Mouse (Mus musculus) midbrain, postnatal 0 days (tissue): Measurements from ENCODE around the gene Slain2. TPM values are rescaled to one million over a fixed set of nuclear protein-coding genes. Genes with fewer than 3 reads are reported as not detected.

ENCODE experiments used
- ATAC-seq: fragments of 200-750 bp; cut with Nextera tagmentation; 2 replicates; pipeline ENCODE4 v1.8.0; 2017; ENCODE audit warnings: moderate number of reproducible peaks, mild to moderate bottlenecking, moderate TSS enrichment, moderate library complexity; ENCODE audit not compliant: low FRiP score
- DNase-seq: peaks from one replicate; pipeline ENCODE4 v3.0.0-alpha.2; 2015; ENCODE audit warnings: low spot score
- H3K27ac ChIP-seq: fragments of 300-500 bp; sonication (generic); 2 replicates; pipeline ENCODE4 v1.5.1; 2014; ENCODE audit warnings: low read depth, mild to moderate bottlenecking, low read length, mixed read lengths
- H3K27me3 ChIP-seq: fragments of 300-500 bp; sonication (generic); 2 replicates; pipeline ENCODE4 v1.6.1; 2014; ENCODE audit warnings: low read length, control low read depth, mixed read lengths; ENCODE audit not compliant: insufficient read depth
- H3K36me3 ChIP-seq: fragments of 300-500 bp; sonication (generic); 2 replicates; pipeline ENCODE4 v1.6.1; 2014; ENCODE audit warnings: low read length, control low read depth, mixed read lengths; ENCODE audit not compliant: insufficient read depth
- H3K4me1 ChIP-seq: fragments of 300-500 bp; sonication (generic); 2 replicates; pipeline ENCODE4 v1.6.1; 2014; ENCODE audit warnings: mild to moderate bottlenecking, control low read depth, antibody characterized with exemption, low read length, mixed read lengths; ENCODE audit not compliant: insufficient read depth
- H3K4me2 ChIP-seq: fragments of 300-500 bp; sonication (generic); 2 replicates; pipeline ENCODE4 v1.6.1; 2014; ENCODE audit warnings: low read depth, mild to moderate bottlenecking, low read length, mixed read lengths; ENCODE audit not compliant: poor library complexity, severe bottlenecking
- H3K4me3 ChIP-seq: fragments of 300-500 bp; sonication (generic); 2 replicates; pipeline ENCODE4 v1.5.1; 2014; ENCODE audit warnings: low read depth, mild to moderate bottlenecking, low read length, moderate library complexity
- H3K9ac ChIP-seq: fragments of 300-500 bp; sonication (generic); replicated peaks from 2 replicates; pipeline ENCODE4 v1.6.1; 2014; ENCODE audit warnings: mild to moderate bottlenecking, low read length, moderate library complexity, mixed read lengths; ENCODE audit not compliant: poor library complexity, severe bottlenecking
- H3K9me3 ChIP-seq: fragments of 300-500 bp; sonication (generic); 2 replicates; pipeline ENCODE4 v1.6.1; 2016; ENCODE audit warnings: low read length, control low read depth
- CTCF ChIP-seq: IDR thresholded peaks from 2 replicates; pipeline ENCODE4 v1.5.1; 2016; ENCODE audit warnings: antibody characterized with exemption, mild to moderate bottlenecking
- WGBS: fragments of 180-500 bp; shearing (Covaris S2); extraction: QIAGEN DNeasy Blood & Tissue Kit; methylation state at CpG from one replicate; pipeline ENCODE4 v1.1.7; 2014; 5-methylcytosine and 5-hydroxymethylcytosine counted together
- polyA plus RNA-seq: library from polyadenylated mRNA; unstranded; fragments of >200 nt; fragmentation: Nextera tagmentation; extraction: Ambion mirVana; gene quantifications from 2 replicates; pipeline ENCODE4 v1.2.1, GENCODE M21; 2015
- total RNA-seq: library from RNA; depleted of rRNA; stranded (reverse); fragments of >200 nt; gene quantifications from 2 replicates; pipeline ENCODE4 v1.2.3, GENCODE M21; 2014; rRNA removed

The Slain2 gene
- total and polyA plus RNA-seq, 2 experiments from 2014 or later: 10.8 to 42.2 TPM

- Histone ChIP-seq H3K9ac (no peak overlapping the region), H3K36me3 (no peaks in the 10 kb centered on the region), H3K9me3 (no peaks in the 10 kb centered on the region), H3K4me1 (no peaks in the 10 kb centered on the region), H3K4me3 (no peak overlapping the region), H3K27me3 (no peaks in the 10 kb centered on the region), H3K27ac (no peak overlapping the region), H3K4me2 (no peak overlapping the region)
- 34% methylated on average over 9 of the region's 9 CpGs for WGBS
- TF ChIP-seq CTCF: no peak
- DNase-seq (no peak), ATAC-seq (no peak)
Observed at GRCm38 (mm10) chr5:73014745-73015144, 100.6 kb downstream of the Slain2 start.

DNA sequence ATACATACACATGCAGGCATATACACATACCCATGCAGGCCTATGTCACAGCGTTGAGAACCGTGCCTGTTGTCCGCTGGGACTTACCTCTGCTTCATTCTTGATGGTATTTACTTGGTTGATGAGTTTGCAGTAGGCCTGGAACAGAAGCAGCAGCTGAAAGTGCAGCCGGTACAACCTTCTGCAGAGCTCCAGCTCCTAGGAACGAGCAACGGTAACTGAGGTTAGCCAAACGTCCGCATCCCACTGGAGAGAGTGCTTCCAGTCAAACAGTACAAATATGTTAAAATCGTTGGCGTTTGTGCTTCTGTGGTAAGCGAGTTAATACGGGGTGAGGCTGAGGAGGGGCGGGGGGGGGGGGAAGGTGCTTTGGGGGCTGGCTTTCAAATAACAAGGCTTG lies 109.7 kb downstream of the Slain2 start:
- H3K36me3 ChIP-seq: peaks cover 23% of the 10 kb centered on the region
- no peak for ATAC-seq
- H3K4me2 ChIP-seq: no peak overlapping the region
- no peak overlapping the region for H3K27ac ChIP-seq
- no peak overlapping the region for H3K9ac ChIP-seq
- no peaks in the 10 kb centered on the region for H3K4me1 ChIP-seq
- no peak for TF ChIP-seq CTCF
- H3K9me3 ChIP-seq: no peaks in the 10 kb centered on the region
- WGBS: 94% methylated on average over 13 of the region's 13 CpGs
- no peak for DNase-seq
- no peak overlapping the region for H3K4me3 ChIP-seq
- H3K27me3 ChIP-seq: no peaks in the 10 kb centered on the region

Other genes with a start within 250 kb of the Slain2 start
- gene Txk, start 161.5 kb upstream of the Slain2 start, total RNA-seq: 0.05 TPM in 1 of 2 replicates, not detected in the other
- 0.14 and 0.15 TPM in 2 replicates for gene Txk, start 161.5 kb upstream of the Slain2 start, polyA plus RNA-seq
- gene Tec, start 45.8 kb upstream of the Slain2 start, total RNA-seq: 3.9 and 5.4 TPM in 2 replicates
- gene Tec, start 45.8 kb upstream of the Slain2 start, polyA plus RNA-seq: 2.3 TPM in 2 replicates
- not detected in 2 replicates for gene Gm10135, start 60.4 kb downstream of the Slain2 start, total RNA-seq
- not detected in 2 replicates for gene Gm10135, start 60.4 kb downstream of the Slain2 start, polyA plus RNA-seq
- gene Slc10a4, start 92.6 kb downstream of the Slain2 start, total RNA-seq: 17.0 and 19.9 TPM in 2 replicates
- 24.4 and 32.6 TPM in 2 replicates for gene Slc10a4, start 92.6 kb downstream of the Slain2 start, polyA plus RNA-seq